Mouse (Mus musculus): ENCODE results near the gene Slc13a2. TPM values are rescaled to one million over a fixed set of nuclear protein-coding genes. Genes with fewer than 3 reads are reported as not detected.

Gene Slc13a2
- not detected for total RNA-seq (2021)
- long read RNA-seq, experiment 1 = 0 reads
- long read RNA-seq, experiment 2 = 0 reads

- DNase-seq (ENCODE audit: low spot score) = no peak
Observed at GRCm38 (mm10) chr11:78422055-78422819, at the start of gene Slc13a2. Slc13a2 (minus strand) TSS chr11:78422217.

GRCm38 (mm10) chr11:78471326-78472103 lies 49.5 kb upstream of the Slc13a2 start:
- no peak for DNase-seq (ENCODE audit: low spot score)

- no peak for DNase-seq (ENCODE audit: low spot score)
Observed at GRCm38 (mm10) chr11:78467932-78468331, 45.9 kb upstream of the Slc13a2 start.

GRCm38 (mm10) chr11:78467515-78467914 lies 45.5 kb upstream of the Slc13a2 start:
- DNase-seq (ENCODE audit: low spot score) = no peak

DNA sequence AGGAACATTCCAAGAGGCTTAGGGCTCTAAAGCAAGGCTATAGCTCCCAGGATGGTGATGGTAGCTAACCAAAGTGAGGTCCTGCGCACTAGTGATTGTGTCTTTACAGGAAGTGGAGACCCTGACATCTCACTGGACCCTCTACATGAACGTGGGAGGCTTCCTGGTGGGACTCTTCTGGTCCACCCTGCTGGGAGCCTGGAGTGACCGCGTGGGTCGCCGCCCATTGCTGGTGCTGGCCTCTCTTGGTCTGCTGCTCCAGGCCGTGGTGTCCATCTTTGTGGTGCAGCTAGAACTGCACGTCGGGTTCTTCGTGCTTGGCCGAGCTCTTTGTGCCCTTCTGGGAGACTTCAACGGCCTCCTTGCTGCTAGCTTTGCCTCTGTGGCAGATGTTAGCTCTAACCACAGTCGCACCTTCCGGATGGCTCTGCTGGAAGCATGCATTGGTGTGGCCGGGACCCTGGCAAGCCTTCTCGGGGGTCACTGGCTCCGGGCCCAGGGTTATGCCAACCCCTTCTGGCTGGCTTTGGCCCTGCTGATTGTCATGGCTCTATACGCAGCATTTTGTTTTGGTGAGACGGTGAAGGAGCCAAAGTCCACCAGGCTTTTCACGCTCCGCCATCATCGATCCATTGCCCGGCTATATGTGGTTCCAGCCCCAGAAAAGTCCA lies 44.4 kb upstream of the Slc13a2 start:
- no peak for DNase-seq (ENCODE audit: low spot score)

- DNase-seq (ENCODE audit: low spot score) = peak; percentile 80
Observed at GRCm38 (mm10) chr11:78465568-78466180, 43.7 kb upstream of the Slc13a2 start, which contains the start of gene Slc46a1. Slc46a1 (plus strand) TSS chr11:78465697.

DNA sequence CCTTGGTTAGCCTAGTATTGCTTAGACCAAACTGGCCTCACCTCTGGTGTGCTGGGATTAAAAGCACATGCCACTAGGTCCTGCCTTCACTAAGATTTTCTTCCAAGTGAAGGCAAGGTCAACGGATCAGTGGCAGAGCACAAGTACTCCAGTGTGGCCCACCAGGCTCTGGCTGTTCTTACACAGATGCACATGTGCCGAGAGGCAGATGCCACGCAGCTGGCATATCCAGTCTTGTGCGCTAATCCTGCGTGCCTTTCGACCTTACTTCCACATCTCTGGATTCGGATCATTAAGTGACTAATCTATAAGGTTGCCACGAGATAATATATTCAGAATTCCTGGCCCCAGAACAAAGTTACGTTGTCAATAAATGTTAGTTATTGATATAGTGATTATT lies 43.1 kb upstream of the Slc13a2 start:
- no peak for DNase-seq (ENCODE audit: low spot score)

GRCm38 (mm10) chr11:78463286-78464036 lies 41.4 kb upstream of the Slc13a2 start:
- no peak for DNase-seq (ENCODE audit: low spot score)

- DNase-seq (ENCODE audit: low spot score) = no peak
Observed at GRCm38 (mm10) chr11:78462669-78463068, 40.7 kb upstream of the Slc13a2 start.

DNA sequence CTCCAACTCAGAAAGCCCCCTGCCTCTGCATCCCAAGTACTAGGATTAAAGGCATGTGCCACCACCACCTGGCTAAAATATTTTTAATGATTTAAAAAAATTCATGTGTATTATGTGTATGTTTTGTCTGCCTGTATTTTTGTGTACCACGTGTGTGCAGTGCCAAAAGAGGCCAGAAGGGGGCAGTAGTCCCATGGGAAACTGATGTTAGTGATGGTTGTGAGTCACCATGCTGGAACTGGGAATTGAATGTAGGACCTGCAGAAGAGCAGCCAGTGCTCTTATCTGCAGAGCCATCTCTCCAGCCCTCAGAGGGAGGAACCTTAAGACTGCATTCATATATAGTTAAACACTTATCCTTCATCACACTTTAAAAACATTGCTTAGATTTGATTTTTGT lies 39.9 kb upstream of the Slc13a2 start:
- DNase-seq (ENCODE audit: low spot score) = no peak

DNA sequence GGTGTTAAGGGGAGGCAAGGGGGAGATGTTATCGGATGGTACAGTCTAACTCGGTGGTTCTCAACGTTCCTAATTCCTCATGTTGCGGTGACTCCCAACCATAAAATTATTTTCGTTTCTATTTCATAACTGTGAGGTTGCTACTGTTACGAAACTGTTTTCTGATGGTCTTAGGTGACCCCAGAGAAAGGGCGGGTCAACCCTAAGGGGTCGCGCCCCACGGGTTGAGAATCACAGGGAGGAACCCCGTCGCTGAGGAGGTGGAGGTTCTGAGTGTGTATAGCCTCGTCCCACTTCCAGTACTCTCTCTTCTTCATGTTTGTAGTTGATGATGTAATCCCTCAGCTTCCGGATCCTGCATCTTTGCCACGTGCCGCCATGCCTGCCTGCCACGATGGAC lies 36.7 kb upstream of the Slc13a2 start:
- DNase-seq (ENCODE audit: low spot score) = no peak

DNA sequence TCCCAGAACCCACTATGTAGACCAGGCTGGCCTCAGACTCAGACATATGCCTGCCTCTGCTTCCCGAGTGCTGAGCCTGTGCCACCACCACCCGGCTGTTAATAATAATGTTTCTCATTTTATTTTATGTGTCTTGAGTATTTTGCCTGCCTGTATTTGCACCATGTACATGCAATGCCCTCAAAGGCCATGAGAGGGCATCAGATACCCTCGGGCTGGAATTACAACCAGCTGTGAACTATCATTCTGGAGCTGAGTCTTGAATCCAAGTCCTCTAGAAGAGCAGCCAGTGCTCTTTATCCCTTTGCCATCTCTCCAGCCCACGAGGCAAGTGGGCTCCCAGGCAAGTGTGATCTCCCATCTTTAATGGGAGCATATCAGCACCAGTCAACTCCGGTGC lies 33.3 kb upstream of the Slc13a2 start:
- peak; percentile 26 for DNase-seq (ENCODE audit: low spot score)

GRCm38 (mm10) chr11:78454276-78454675 lies 32.3 kb upstream of the Slc13a2 start:
- no peak for DNase-seq (ENCODE audit: low spot score)

DNA sequence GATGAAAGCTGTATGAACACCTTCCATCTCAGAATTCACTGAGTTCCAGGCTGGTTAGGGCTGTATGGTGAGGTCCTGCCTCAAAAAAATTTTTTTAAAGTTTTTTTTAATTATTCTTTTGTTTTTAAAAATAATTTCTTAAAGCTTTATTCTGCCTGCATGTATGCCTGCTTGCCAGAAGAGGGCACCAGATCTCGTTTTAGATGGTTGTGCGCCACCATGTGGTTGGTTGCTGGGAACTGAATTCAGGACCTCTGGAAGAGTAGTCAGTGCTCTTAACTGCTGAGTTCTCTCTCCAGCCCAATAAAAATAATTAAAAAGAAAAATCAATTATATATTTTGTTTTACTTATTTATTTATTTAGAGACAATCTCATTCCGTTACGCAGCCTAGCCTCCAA lies 31.7 kb upstream of the Slc13a2 start:
- DNase-seq (ENCODE audit: low spot score) = peak; percentile 50

- no peak for DNase-seq (ENCODE audit: low spot score)
Observed at GRCm38 (mm10) chr11:78450337-78450736, 28.3 kb upstream of the Slc13a2 start.

DNA sequence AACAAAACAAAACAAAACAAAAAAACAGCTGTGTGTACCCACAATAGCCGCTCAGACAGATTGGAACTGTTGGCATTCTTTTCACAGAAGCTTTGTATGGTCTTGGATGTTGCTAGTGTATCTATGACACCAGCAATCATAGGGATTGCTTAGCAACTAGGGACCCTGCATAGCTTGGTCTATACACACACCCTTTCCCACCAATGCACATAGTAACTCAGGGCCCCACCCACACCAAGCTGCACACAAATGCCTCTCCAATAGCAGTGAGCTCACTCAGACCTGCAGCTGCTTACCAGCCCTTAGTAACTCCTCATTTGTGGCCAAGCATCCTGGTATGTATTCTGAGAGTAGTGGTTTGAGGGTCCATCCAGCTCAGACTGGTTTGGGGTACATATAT lies 26.2 kb upstream of the Slc13a2 start:
- DNase-seq (ENCODE audit: low spot score) = no peak

GRCm38 (mm10) chr11:78447168-78447567 lies 25.2 kb upstream of the Slc13a2 start:
- DNase-seq (ENCODE audit: low spot score) = no peak

DNA sequence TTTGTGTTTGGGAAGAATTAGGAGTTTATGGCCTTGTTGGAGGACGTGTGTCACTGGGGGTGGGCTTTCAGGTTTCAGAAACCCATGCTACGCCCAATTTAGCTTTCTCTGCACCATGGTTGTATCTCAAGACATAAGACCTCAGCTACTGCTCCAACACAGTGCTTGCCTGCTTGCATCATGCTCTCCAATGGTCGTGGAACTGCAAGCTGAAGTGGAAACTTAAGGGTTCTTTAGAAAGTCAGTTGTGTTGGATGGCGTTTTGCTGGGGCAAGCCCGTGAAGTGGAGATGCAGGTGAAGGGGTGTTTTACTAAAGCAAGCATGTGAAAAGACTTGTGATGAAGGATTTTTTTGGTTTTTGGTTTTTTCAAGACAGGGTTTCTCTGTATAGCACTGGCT lies 21.1 kb upstream of the Slc13a2 start:
- no peak for DNase-seq (ENCODE audit: low spot score)

GRCm38 (mm10) chr11:78438399-78438930 lies 16.4 kb upstream of the Slc13a2 start:
- DNase-seq (ENCODE audit: low spot score) = no peak

GRCm38 (mm10) chr11:78437182-78437581 lies 15.2 kb upstream of the Slc13a2 start:
- DNase-seq (ENCODE audit: low spot score) = no peak

Data from gastrocnemius, adult 18-20 months (tissue).